Mouse (Mus musculus) adipocyte (in vitro differentiated cells): Measurements from ENCODE around the gene Olfr963.
"Not testable (repeated sequence)": the region's sequence is repeated elsewhere in the genome, so short reads cannot be mapped to it uniquely, and the experiment has no call there.

ENCODE experiments used
- DNase-seq: peaks from one replicate; pipeline ENCODE4 v3.0.0-alpha.2; 2016; ENCODE audit warnings: low spot score

Gene Olfr963

DNA sequence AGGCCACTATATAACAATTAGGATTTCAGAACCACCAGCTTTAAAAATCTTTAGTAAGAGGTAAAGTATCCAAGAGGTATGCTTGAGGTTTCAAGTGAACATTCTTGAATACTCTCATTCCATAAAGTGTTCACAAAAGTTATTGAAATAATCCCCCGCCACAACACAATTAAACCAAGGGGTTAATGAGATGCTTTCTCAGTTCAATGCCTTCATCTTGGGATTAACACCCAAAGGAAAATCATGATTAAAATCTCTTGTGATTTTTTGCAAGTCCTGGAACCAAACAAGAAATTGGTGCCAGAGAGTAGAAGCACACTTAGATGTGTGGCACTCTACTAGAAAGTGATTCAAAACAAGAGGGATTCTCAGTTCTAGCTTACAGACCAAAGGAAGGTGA, at the start of gene Olfr963:
Gene Olfr963 (plus strand): TSS at position 301 of the 400 bp plus-strand sequence.
- no peak for DNase-seq

DNA sequence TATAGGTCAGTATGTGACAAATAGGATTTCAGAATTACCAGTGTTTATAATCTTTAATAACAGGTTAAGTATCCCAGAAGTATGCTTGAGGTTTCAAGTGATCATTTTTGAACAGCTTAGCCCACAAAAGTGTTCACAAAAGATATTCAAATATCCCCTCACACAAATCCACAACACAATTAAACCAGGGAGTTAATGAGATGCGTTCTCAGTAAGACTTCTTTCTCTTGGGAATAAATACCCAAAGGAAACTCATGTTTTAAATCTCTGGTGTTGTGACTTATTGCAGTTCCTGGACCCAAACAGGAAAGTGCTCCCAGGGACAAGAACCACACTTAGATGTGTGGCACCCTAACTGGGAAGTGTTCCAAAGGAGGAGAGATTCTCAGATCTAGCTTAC, 45.9 kb upstream of the Olfr963 start, which contains the start of gene Olfr960:
Gene Olfr960 (plus strand): TSS at position 301 of the 400 bp plus-strand sequence.
- no peak for DNase-seq

DNA sequence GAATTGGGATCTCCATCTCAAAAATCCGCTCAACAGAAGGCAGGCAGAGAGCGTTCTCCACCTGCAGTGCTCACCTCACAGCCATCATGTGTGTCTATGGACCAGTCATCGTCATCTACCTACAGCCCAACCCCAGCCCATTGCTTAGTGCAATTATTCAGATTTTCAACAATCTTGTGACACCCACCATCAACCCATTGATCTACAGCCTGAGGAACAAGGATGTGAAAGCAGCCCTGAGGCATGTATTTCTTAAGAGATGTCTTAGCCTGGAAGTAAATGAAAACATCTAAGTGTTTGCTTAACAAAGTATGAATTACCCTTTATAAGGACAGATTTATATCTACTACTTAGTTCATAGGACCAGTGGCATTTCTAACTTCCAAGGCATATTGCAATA, 43.2 kb upstream of the Olfr963 start:
- DNase-seq = no peak

DNA sequence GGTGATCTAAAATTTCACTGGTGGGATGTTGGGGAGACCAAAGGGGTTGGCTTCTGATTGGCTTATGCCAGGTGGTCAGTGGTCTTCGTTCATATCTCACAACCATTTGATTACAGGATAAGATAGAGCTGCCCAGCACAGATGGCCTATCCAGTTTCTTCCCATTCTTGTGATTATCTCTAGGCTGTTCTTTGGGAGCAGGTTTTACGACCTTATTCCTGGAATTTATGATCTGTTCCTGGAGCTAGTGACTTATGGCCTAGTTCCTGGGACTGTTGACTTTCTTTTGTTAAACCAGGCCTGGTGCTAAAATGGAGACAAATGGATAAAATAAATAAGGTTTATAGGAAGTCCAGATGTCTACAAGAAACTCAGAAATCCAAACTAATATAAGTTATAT, 42.3 kb upstream of the Olfr963 start:
- DNase-seq = no peak

DNA sequence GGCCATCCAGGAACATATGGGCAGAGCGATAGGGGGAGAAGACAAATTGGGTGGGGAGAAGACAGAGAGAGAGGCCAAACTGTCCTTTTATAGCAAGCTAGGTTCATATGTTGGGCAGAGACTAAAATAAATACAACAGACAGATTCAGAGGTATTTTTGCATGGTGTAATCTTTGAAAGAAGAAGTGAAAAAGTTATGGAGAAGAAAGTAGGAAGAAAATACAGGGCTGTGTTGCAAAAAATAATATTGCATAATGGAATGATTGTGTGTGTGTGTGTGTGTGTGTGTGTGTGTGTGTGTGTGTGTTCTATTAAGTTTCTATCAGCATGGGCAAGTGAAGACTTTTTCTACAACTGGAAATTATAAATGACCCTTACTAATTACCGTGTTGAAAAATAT, 37.9 kb upstream of the Olfr963 start:
- DNase-seq = no peak

DNA sequence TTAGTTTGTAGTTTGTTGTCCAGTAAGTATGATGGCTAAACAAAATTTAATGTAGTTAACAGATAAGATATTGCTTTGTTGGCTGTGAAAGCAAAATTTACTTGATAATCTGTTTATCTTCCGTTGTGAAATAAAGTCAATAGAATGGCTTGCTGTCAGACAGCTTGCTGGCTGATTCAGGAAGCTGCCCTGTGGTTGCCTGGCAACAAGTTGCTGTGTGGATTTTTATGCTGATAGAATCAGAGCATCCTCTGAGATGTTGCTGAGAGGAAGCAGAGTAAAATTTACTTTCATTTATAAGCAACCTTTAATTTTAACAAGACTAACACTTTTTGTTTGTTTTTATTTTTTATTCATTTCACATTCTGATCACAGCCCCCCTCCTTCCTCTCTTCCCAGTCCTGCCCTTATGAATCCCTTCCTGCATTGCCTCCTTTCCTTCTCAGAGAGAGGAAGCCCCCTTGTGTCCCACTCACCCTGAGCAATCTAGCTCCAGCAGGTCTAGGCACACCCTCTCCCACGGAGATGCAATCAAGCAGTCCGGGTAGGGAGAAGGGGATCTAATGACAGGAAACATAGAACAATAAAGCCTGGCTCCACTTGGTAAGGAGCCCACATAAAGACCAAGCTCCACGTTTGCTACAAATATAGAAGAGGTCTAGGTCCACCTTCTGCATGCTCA, 33.0 kb upstream of the Olfr963 start:
- no peak for DNase-seq

DNA sequence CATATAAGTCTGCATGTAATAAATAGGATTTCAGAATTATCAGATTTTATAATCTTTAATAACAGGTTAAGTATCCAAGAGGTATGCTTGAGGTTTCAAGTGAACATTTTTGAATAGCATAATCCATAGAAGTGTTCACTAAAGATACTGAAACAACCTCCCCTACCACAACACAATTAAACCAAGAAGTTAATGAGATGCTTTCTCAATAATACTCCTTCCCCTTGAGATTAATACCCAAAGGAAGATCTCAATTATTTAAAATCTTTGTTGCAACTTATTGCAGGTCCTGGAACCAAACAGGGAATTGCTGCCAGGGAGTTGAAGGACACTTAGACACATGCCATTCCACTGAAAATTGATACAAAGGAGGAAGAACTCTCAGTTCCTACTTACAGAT, 22.2 kb upstream of the Olfr963 start, which contains the start of gene Olfr961:
Gene Olfr961 (plus strand): TSS at position 301 of the 400 bp plus-strand sequence.
- DNase-seq = no peak

DNA sequence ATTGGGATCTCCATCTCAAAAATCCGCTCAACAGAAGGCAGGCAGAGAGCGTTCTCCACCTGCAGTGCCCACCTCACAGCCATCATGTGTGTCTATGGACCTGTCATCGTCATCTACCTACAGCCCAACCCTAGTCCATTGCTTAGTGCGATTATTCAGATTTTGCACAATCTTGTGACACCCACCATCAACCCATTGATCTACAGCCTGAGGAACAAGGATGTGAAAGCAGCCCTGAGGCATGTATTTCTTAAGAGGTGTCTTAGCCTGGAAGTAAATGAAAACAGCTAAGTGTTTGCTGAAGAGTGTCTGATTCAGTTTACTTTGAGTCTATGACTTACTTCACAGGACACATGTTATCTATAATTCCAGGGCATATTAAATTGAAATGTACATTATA, 19.6 kb upstream of the Olfr963 start:
- DNase-seq = no peak

DNA sequence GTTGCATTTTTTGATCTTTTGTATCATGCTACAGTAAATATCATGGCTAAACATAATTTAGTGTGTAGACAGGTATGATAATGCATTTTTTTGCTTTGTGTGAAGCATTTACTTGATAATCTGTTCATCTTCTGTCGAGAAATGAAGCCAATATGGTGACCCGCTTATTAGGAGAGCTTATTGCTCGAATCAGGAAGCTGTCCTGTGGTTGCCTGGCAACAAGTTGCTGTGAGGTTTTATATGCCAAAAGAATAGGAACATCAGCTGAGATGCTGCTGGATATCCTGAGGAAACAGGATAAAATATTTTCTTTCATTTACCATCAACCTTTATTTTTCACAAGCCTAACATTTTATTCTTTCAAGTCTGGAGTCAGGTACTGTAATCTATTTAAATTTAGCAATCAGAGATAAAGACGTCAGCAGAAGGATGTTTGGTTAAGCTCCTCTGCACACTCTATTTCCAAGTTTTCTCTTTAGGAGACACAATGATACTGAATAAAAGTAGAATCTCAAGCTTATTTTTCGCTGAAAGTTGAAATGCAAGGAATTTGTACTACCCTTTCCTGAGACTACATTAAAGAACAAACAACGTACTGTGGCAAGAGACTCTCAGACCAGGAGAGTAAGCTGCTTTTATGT, 12.1 kb upstream of the Olfr963 start:
- DNase-seq = no peak

DNA sequence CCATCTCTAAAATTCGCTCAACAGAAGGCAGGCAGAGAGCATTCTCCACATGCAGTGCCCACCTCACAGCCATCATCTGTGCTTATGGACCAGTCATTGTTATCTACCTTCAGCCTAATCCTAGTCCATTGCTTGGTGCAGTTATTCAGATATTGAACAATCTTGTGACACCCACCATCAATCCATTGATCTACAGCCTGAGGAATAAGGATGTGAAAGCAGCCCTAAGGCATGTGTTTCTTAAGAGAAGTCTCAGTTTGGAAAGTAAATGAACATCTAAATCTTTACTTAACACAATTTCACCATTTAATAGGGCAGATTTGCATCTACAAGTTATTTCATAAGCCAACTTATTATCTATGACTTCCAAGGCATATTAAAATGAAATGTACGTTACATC, 2.7 kb downstream of the Olfr963 start:
- DNase-seq = no peak

DNA sequence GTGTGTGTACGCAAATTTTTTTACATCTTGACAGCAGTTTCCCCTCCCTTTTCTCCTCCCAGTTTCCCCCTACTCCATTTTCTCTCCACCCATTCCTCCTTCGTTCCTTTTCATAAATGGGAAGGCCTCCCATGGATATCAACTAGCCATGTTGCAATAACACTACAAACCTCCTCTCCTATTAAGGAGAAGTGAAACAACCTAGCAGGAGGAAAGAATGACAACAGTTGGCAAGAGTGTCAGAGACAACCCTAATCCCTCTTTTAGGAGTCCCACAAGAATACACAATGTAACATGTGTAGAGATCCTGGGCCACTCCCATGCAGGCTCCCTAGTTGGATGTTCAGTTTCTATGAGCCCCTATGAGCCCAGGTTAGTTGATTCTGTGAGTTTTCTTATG, 7.8 kb downstream of the Olfr963 start:
- no peak for DNase-seq

DNA sequence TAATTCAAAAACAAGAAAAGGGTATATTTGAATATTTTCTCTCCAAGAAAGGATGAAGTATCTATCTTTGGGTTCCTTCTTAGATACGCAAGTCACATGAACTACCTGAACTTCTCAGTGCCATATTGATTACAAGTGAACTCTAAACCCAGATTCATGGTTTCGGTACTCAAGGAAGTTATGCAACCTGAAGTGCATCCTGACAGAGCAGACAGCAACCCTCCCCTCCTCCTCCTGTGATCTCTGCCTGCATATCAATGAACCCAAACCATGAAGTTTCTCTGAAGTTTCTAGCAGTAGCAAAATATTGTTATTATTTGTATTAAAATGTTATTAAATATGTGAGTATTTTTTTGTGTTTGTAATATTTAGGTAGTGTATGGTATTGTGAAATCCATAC, 11.6 kb downstream of the Olfr963 start:
- no peak for DNase-seq

DNA sequence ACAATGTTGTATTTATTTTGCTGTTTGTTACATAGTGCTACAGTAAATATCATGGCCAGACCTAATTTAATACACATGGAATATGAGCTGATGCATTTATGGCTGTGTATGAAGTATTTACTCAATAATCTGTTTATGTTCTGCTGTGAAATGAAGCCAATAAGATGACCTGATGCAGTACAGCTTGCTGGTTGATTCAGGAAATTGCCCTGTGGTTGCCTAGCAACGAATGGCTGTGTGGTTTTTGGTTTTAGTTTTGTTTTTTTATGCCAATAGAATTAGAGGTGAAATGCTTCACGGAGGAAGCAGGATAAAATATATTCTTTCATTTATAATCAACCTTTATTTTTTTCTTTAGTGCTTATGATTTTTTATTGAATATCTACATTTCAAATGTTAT, 12.3 kb downstream of the Olfr963 start:
- no peak for DNase-seq

DNA sequence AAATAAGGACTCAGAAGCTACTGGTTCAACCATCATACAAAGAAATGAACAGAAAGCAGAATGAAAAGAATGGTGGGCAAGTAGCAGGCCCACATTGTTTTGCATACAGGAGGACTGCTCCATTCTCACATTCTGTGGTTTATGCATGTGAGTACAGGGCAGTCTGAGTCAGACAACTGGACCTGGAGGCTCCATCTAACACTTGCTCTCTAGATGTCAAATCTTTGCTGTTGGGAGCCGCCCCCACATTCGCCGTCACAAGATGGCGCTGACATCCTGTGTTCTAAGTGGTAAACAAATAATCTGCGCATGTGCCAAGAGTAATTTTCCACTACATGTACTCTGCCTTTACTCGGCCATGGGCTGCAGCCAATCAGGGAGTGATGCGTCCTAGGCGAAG, 34.1 kb downstream of the Olfr963 start:
- not testable (repeated sequence) for DNase-seq

DNA sequence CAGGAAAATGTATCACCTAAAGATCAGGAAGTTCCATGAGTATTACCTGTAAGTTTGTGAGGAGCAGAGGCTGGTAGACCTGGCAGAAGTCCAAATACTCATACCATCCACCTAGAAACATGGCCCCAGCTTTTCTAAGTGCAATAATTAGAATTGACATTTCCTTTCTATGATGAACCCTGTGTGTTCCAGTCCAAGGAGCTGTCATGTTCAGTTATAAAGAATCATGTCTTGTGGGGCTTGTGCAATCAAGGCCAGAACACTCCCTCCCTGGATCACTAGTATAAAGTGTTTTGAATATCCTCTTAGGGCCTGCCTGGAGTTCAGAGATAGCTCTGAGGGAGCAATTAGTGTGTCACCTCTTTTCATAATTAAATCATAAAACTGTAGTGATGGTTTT, 40.0 kb downstream of the Olfr963 start, which contains the start of gene Olfr149:
Gene Olfr149 (minus strand): TSS at position 101 of the 400 bp plus-strand sequence.
- DNase-seq = no peak

DNA sequence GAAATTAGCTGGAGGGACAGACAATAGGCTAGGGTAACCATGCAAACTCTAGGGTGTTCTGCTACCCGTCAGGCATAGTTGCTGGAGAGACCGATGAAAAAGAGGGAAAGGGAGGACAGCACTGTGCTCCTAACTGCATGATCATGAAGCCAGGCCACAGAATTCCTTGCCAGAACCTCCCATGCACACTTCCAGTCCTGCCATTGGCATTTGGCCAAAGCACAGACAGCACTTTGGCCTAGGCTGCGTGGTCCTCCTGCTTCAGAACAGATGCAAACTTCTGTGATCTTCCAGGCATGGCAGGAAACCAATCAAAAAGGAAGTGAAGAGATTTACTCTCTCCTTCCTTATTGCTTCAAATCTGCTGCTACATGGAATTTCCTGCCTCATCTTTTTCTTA, 42.0 kb downstream of the Olfr963 start:
- no peak for DNase-seq

DNA sequence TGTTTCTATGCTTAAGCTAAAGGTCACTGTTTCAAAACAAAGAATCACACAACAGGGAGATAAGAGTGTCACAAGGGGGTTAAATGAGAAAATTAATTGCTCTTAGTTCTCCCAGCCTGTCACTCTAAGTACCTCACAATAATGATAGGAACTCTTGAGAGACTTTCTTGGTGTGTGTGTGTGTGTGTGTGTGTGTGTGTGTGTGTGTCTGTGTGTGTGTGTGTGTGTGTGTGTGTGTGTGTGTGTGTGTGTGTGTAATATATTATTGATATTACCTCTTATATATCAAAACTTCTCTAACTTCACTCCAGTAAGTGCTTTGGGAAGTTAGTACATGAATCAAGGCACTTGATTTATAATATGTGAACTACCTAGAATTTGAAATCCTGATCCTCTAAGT, 44.0 kb downstream of the Olfr963 start, which contains the start of gene Olfr965:
Gene Olfr965 (plus strand): TSS at position 301 of the 400 bp plus-strand sequence.
- DNase-seq = no peak
